Mouse (Mus musculus) A20 (cell line): ENCODE measurements around the gene Mamdc4.

Source experiments
- DNase-seq: peaks from one replicate; pipeline ENCODE4 v3.0.0-alpha.2; 2011; ENCODE audit warnings: low read depth, low spot score

The Mamdc4 gene

GRCm38 (mm10) chr2:25574579-25575431 is at the start of gene Mamdc4, which contains the start of gene Phpt1:
Gene Mamdc4, minus strand, starts transcription at chr2:25574845.
Gene Phpt1, minus strand, starts transcription at chr2:25575224.
- DNase-seq: peak; percentile 98

- peak; percentile 95 for DNase-seq
Observed at GRCm38 (mm10) chr2:25621229-25622200, 46.9 kb upstream of the Mamdc4 start, which contains the start of gene Tmem141. Gene Tmem141, minus strand, starts transcription at chr2:25622005.

DNA sequence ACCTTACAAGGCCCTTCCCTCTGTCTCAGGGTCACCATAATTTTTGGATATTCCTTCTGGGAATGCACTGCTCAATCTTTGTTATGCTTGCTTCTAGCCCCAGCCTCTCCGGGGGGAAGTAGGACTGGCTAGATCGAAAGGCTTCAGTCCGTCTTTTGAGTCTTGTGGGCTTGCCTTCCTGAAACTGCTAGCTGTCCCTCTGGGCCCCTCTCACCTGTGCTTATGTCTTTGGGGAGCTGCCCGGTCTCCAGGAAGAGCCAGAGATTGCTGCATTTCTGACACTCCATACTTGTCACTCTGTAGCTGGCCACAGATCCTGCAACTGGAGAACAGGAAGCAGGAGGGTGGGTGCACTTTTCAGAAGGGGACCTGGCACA is 46.2 kb upstream of the Mamdc4 start:
- DNase-seq: no peak

DNA sequence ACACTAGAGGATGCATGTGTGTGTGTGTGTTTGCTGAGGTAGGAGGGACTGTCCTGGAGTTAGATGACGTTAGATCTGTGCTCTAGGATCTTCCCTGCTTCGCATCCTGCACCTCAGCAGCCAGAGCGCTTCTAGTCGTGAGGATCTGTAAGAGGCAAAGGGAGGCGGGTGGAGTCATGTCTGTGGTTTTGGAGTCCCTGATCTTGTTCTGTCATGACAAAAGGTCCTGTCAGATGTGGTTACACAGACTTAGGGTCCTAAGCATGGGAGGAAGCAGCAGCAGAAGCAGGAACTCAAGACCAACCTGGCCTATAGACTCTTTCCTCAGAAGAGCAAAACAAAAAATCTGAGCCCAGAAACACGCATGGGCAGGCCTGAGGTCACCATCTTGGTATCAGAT is 45.7 kb upstream of the Mamdc4 start:
- DNase-seq: no peak

DNA sequence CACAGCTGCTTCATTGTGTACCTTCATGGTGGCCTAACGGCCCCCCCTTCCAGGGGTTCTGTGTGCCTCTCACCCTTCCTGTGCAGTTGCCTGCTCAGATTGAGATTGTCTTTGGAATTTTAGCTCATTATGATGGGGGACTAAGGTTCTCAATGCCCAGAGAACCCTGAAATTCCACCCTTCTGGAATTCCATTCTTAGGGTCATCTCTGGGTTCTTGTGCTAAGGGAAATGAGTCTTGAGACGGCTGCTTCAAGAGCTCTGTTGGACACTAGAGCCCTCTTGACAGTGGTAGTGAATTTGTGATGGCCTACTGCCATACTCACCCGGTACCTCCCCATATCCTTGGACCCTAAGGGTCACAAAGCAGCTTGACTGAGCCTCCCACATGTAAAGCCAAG is 42.9 kb upstream of the Mamdc4 start, which contains the start of gene Ccdc183:
Gene Ccdc183 (minus strand): TSS at position 101 of the 400 bp plus-strand sequence.
- no peak for DNase-seq

- DNase-seq: no peak
Observed at GRCm38 (mm10) chr2:25616398-25616797, 41.8 kb upstream of the Mamdc4 start.

GRCm38 (mm10) chr2:25608671-25609070 is 34.0 kb upstream of the Mamdc4 start:
- no peak for DNase-seq

GRCm38 (mm10) chr2:25607761-25608622 is 33.3 kb upstream of the Mamdc4 start, which contains the start of gene Rabl6:
Gene Rabl6, minus strand, starts transcription at chr2:25608521.
- peak; percentile 94 for DNase-seq

- no peak for DNase-seq
Observed at GRCm38 (mm10) chr2:25602526-25602925, 27.9 kb upstream of the Mamdc4 start.

GRCm38 (mm10) chr2:25600037-25600436 is 25.4 kb upstream of the Mamdc4 start:
- DNase-seq: no peak

DNA sequence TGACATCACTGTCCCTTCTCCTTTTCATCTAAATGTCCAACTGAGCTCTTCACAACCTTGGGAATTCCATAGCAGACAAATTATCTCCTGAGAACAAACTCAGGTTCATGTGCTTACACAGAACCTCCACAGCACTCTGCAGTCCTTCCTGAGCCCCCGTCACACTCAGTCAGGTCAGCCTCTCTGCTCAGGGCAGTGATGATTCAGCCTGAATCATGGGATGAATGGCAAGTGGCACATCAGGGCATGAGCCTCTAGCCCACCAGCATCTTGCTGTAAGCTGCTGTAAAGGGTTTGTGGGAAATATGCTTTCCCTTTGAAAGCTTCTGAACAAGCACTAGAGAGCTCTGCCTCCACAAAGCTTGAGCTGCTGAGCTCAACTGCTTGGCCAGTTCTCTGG is 24.1 kb upstream of the Mamdc4 start:
- no peak for DNase-seq

DNA sequence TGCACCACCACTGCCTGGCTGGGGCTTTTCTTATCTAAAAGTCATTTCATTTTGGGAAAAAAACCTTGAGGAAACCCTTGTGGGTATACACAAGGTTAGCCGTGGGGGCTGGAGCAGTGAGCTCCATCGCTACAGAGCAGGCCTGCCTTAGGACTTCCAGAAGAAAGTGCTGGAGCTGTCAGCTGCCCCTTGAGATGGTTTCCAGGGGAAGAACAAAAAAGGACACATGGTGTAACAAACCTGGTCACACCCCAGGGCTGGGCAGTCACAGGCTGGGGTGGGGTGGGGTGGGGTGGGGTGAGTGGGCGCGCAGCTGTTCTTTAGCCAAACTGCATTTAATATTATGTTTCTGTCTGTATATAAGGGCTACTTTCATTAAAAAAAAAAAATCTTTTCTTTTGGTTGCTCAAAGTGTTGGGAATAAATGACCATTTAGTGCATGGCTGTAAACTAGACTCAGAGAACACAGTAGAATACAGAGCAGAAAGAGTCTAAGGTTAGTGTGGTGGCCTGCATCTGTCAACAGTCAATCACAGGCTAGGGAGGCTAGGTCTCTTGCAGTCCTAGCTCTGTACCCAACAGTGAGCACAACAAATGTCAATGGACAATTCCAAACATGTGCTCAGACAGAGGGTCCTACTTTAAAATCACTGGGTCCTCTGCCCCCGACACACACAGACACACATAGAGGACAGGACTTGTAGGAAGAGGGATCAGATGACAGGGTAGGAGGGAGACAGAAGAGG is 22.3 kb upstream of the Mamdc4 start:
- DNase-seq: no peak

GRCm38 (mm10) chr2:25591863-25592262 is 17.2 kb upstream of the Mamdc4 start:
- DNase-seq: peak; percentile 48

- DNase-seq: no peak
Observed at GRCm38 (mm10) chr2:25588227-25588907, 13.7 kb upstream of the Mamdc4 start.

- DNase-seq: no peak
Observed at GRCm38 (mm10) chr2:25587290-25587689, 12.6 kb upstream of the Mamdc4 start.

GRCm38 (mm10) chr2:25585601-25586000 is 11.0 kb upstream of the Mamdc4 start:
- no peak for DNase-seq

DNA sequence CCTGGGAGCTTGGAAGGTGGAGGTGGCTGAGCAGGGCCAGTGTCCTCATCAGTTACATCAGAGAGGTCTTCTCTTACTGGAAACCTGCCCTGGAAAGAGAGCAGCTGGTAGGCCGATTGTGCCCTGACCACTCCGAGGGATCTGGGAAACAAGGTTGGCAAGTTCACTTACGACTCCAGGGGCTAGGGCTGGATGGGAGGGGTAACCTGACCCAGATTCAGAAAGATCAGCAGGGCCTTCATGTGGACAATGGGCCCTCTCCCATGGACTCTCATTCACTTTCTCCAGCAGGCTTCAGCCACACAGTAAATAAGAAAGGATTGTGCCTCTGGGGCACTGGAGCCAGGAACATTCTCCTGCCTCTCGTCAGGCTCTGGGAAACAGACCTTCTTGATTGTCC is 10.2 kb upstream of the Mamdc4 start:
- no peak for DNase-seq

DNA sequence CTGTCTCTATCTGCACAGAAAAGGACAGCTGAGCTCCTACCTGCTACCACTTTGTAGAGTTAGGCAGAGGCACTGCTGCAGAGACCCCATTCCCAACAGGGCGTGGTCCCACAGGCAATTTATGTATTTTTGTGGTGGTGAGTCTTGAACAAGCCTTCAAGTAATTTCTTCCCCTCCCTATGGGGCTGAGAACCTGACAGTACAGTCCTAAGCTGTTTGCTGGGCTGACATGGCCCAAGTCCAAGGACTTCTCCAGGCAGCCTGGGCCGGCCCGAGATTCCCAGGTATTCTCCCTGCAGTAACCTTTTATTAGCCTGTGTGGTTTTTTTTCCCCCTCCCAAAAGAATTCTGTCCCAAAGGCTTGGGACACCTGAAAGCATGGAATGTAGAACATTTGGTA is 9.5 kb upstream of the Mamdc4 start:
- DNase-seq: no peak

- DNase-seq: no peak
Observed at GRCm38 (mm10) chr2:25583571-25583970, 8.9 kb upstream of the Mamdc4 start.

GRCm38 (mm10) chr2:25583120-25583481 is 8.5 kb upstream of the Mamdc4 start:
- DNase-seq: no peak
